Mouse (Mus musculus) MEL (cell line): ENCODE data around the gene Sdccag8. TPM values are rescaled to one million over a fixed set of nuclear protein-coding genes. Genes with fewer than 3 reads are reported as not detected.

Experiments used
- DNase-seq: peaks from one replicate; pipeline ENCODE4 v3.0.0; 2011; ENCODE audit warnings: low read depth, low spot score
- H3K27ac ChIP-seq: 2 replicates; pipeline ENCODE4 v1.5.1; 2012; ENCODE audit warnings: low read depth, mild to moderate bottlenecking, control low read depth, low read length, moderate library complexity; ENCODE audit not compliant: control insufficient read depth
- H3K27me3 ChIP-seq, 2 experiments: fragments of 150-350 bp in 1 of 2; sonication (generic) in 1 of 2; 2 replicates each; pipeline ENCODE4 v1.6.1; 2012; ENCODE audit warnings: low read length in 2 of 2, mild to moderate bottlenecking in 2 of 2, improper control_type of control experiment in 1 of 2, moderate library complexity in 1 of 2; ENCODE audit not compliant: insufficient read depth in 2 of 2, control insufficient read depth in 1 of 2
- H3K36me3 ChIP-seq, 2 experiments: 2 replicates each; pipeline ENCODE4 v1.6.1; 2012 to 2014; ENCODE audit warnings: low read length in 2 of 2, improper control_type of control experiment in 1 of 2, inconsistent platforms in 1 of 2, mild to moderate bottlenecking in 1 of 2; ENCODE audit not compliant: insufficient read depth in 2 of 2, control insufficient read depth in 1 of 2
- H3K4me1 ChIP-seq, 2 experiments: fragments of 150-350 bp in 1 of 2; sonication (generic) in 1 of 2; 2 replicates each; pipeline ENCODE4 v1.6.1; 2012; ENCODE audit warnings: low read length in 2 of 2, improper control_type of control experiment in 1 of 2, mild to moderate bottlenecking in 1 of 2; ENCODE audit not compliant: insufficient read depth in 2 of 2, control insufficient read depth in 1 of 2
- H3K4me3 ChIP-seq, 2 experiments: fragments of 150-350 bp in 1 of 2; sonication (generic) in 1 of 2; 2 replicates each; pipeline ENCODE4 v1.5.1; 2012; ENCODE audit warnings: low read depth in 2 of 2, low read length in 2 of 2, mild to moderate bottlenecking in 2 of 2, moderate library complexity in 2 of 2, control low read depth in 1 of 2, improper control_type of control experiment in 1 of 2; ENCODE audit not compliant: control insufficient read depth in 1 of 2, insufficient read depth in 1 of 2
- H3K79me2 ChIP-seq: 2 replicates; pipeline ENCODE4 v1.6.1; 2012; ENCODE audit warnings: mild to moderate bottlenecking, low read length, moderate library complexity; ENCODE audit not compliant: control insufficient read depth, poor library complexity, insufficient read depth
- H3K9ac ChIP-seq: 2 replicates; pipeline ENCODE4 v1.6.1; 2012; ENCODE audit warnings: low read depth, mild to moderate bottlenecking, control low read depth, low read length, moderate library complexity; ENCODE audit not compliant: control insufficient read depth, poor library complexity, severe bottlenecking
- H3K9me3 ChIP-seq: fragments of 150-350 bp; sonication (generic); replicated peaks from 2 replicates; pipeline ENCODE4 v1.6.1; 2012; ENCODE audit warnings: mild to moderate bottlenecking, low read length, improper control_type of control experiment, moderate library complexity; ENCODE audit not compliant: insufficient read depth
- BHLHE40 ChIP-seq: IDR thresholded peaks from 2 replicates; pipeline ENCODE4 v1.6.1; 2012; ENCODE audit warnings: low read depth, mild to moderate bottlenecking, inconsistent platforms, low read length, improper control_type of control experiment, borderline replicate concordance
- CHD2 ChIP-seq: IDR thresholded peaks from 2 replicates; pipeline ENCODE4 v1.6.1; 2011; ENCODE audit warnings: low read length, improper control_type of control experiment
- CTCF ChIP-seq, 3 experiments: IDR thresholded peaks in 2 of 3; conservative IDR thresholded peaks in 1 of 3; 2 replicates each; pipeline ENCODE4 v1.5.1; 2011 to 2012; ENCODE audit warnings: low read length in 3 of 3, low read depth in 2 of 3, mild to moderate bottlenecking in 2 of 3, improper control_type of control experiment in 1 of 3, inconsistent platforms in 1 of 3, mixed read lengths in 1 of 3, moderate library complexity in 1 of 3; ENCODE audit not compliant: control insufficient read depth in 1 of 3, insufficient read depth in 1 of 3, poor library complexity in 1 of 3, severe bottlenecking in 1 of 3
- E2F4 ChIP-seq: IDR thresholded peaks from 2 replicates; pipeline ENCODE4 v1.6.1; 2011; ENCODE audit warnings: low read depth, low read length, improper control_type of control experiment, borderline replicate concordance
- GABPA ChIP-seq: IDR thresholded peaks from 2 replicates; pipeline ENCODE4 v1.6.1; 2012; ENCODE audit warnings: low read depth, mild to moderate bottlenecking, inconsistent platforms, low read length, improper control_type of control experiment, moderate library complexity
- HCFC1 ChIP-seq: IDR thresholded peaks from 2 replicates; pipeline ENCODE4 v1.6.1; 2012; ENCODE audit warnings: low read depth, mild to moderate bottlenecking, inconsistent platforms, low read length, improper control_type of control experiment, moderate library complexity
- JUND ChIP-seq: IDR thresholded peaks from 2 replicates; pipeline ENCODE4 v1.6.1; 2011; ENCODE audit warnings: low read depth, mild to moderate bottlenecking, improper control_type of control experiment, low read length
- MAFK ChIP-seq: IDR thresholded peaks from 2 replicates; pipeline ENCODE4 v1.6.1; 2011; ENCODE audit warnings: low read depth, mild to moderate bottlenecking, low read length, improper control_type of control experiment, borderline replicate concordance
- MAX ChIP-seq: IDR thresholded peaks from 2 replicates; pipeline ENCODE4 v1.6.1; 2011; ENCODE audit warnings: low read length, improper control_type of control experiment
- MAZ ChIP-seq: IDR thresholded peaks from 2 replicates; pipeline ENCODE4 v1.6.1; 2012; ENCODE audit warnings: low read depth, mild to moderate bottlenecking, inconsistent platforms, low read length, improper control_type of control experiment
- MXI1 ChIP-seq: IDR thresholded peaks from 2 replicates; pipeline ENCODE4 v1.6.1; 2011; ENCODE audit warnings: mild to moderate bottlenecking, low read depth, low read length, improper control_type of control experiment
- MYB ChIP-seq: IDR thresholded peaks from 2 replicates; pipeline ENCODE4 v1.6.1; 2011; ENCODE audit warnings: mild to moderate bottlenecking, low read depth, low read length, improper control_type of control experiment
- MYC ChIP-seq: IDR thresholded peaks from 2 replicates; pipeline ENCODE4 v1.6.1; 2011; ENCODE audit warnings: low read depth, mild to moderate bottlenecking, low read length, improper control_type of control experiment, moderate library complexity
- NELFE ChIP-seq: IDR thresholded peaks from 2 replicates; pipeline ENCODE4 v1.6.1; 2011; ENCODE audit warnings: low read depth, low read length, improper control_type of control experiment
- NRF1 ChIP-seq: IDR thresholded peaks from 2 replicates; pipeline ENCODE4 v1.6.1; 2014; ENCODE audit warnings: low read depth, mild to moderate bottlenecking, inconsistent platforms, low read length, improper control_type of control experiment, moderate library complexity; ENCODE audit not compliant: poor library complexity, insufficient read depth, severe bottlenecking
- POLR2AphosphoS2 ChIP-seq: IDR thresholded peaks from 2 replicates; pipeline ENCODE4 v1.6.1; 2011; ENCODE audit warnings: low read length, improper control_type of control experiment
- RCOR1 ChIP-seq: IDR thresholded peaks from 2 replicates; pipeline ENCODE4 v1.6.1; 2012; ENCODE audit warnings: low read depth, mild to moderate bottlenecking, inconsistent platforms, low read length, improper control_type of control experiment
- SMC3 ChIP-seq: IDR thresholded peaks from 2 replicates; pipeline ENCODE4 v1.6.1; 2011; ENCODE audit warnings: low read depth, low read length, improper control_type of control experiment
- TAL1 ChIP-seq: IDR thresholded peaks from 2 replicates; pipeline ENCODE4 v1.6.1; 2012; ENCODE audit warnings: mild to moderate bottlenecking, inconsistent platforms, low read length, moderate library complexity, mixed read lengths
- TBP ChIP-seq: IDR thresholded peaks from 2 replicates; pipeline ENCODE4 v1.8.0; 2011; ENCODE audit warnings: low read depth, low read length, improper control_type of control experiment
- UBTF ChIP-seq: IDR thresholded peaks from 2 replicates; pipeline ENCODE4 v1.6.1; 2012; ENCODE audit warnings: low read depth, mild to moderate bottlenecking, inconsistent platforms, low read length, improper control_type of control experiment, moderate library complexity, borderline replicate concordance; ENCODE audit not compliant: insufficient read depth
- USF2 ChIP-seq, 2 experiments: IDR thresholded peaks; 2 replicates each; pipeline ENCODE4 v1.6.1; 2011 to 2012; ENCODE audit warnings: improper control_type of control experiment in 2 of 2, low read length in 2 of 2, borderline replicate concordance in 1 of 2, inconsistent platforms in 1 of 2, low read depth in 1 of 2, mild to moderate bottlenecking in 1 of 2; ENCODE audit not compliant: insufficient read depth in 1 of 2
- ZC3H11A ChIP-seq: IDR thresholded peaks from 2 replicates; pipeline ENCODE4 v1.6.1; 2012; ENCODE audit warnings: low read depth, mild to moderate bottlenecking, inconsistent platforms, low read length, improper control_type of control experiment
- ZKSCAN1 ChIP-seq: IDR thresholded peaks from 2 replicates; pipeline ENCODE4 v1.6.1; 2012; ENCODE audit warnings: low read depth, mild to moderate bottlenecking, inconsistent platforms, low read length, improper control_type of control experiment, moderate library complexity
- ZNF384 ChIP-seq: IDR thresholded peaks from 2 replicates; pipeline ENCODE4 v1.6.1; 2012; ENCODE audit warnings: low read depth, mild to moderate bottlenecking, inconsistent platforms, low read length, improper control_type of control experiment
- polyA plus RNA-seq, 2 experiments: library from polyadenylated mRNA; stranded (reverse) in 1 of 2; unstranded in 1 of 2; fragments of >175 nt in 1 of 2; fragments of >200 nt in 1 of 2; gene quantifications; 2 replicates each; pipeline versions ENCODE4 v1.2.1 to v1.2.4; 2012; ENCODE audit warnings: low replicate concordance in 2 of 2, low read depth in 1 of 2; ENCODE audit not compliant: insufficient read length in 2 of 2, insufficient read depth in 1 of 2, missing spikeins in 1 of 2
- total RNA-seq: library from RNA; depleted of rRNA; stranded (reverse); fragments of 300-350 nt; gene quantifications from 2 replicates; pipeline ENCODE4 v1.2.3, GENCODE M21; 2012

Gene Sdccag8
- total and polyA plus RNA-seq, 3 experiments, result 4.6 to 7.8 TPM; not detected in 1

- Histone ChIP-seq H3K9ac (no peak overlapping the region), H3K27ac (no peak overlapping the region), H3K9me3 (no peaks in the 10 kb centered on the region), H3K4me1 (no peaks in the 10 kb centered on the region), H3K79me2 (no peaks in the 10 kb centered on the region), H3K4me3 (no peak overlapping the region), H3K36me3 (no peaks in the 10 kb centered on the region), H3K27me3 (no peaks in the 10 kb centered on the region)
- TF ChIP-seq ZNF384, result no peak
- no peak for TF ChIP-seq ZKSCAN1
- no peak for TF ChIP-seq SMC3
- no peak for TF ChIP-seq TAL1
- TF ChIP-seq E2F4, result no peak
- TF ChIP-seq POLR2AphosphoS2, result no peak
- TF ChIP-seq CHD2, result no peak
- TF ChIP-seq MYB, result no peak
- no peak for TF ChIP-seq MAX
- TF ChIP-seq NELFE, result no peak
- no peak for TF ChIP-seq MYC
- no peak for TF ChIP-seq NRF1
- TF ChIP-seq UBTF, result no peak
- no peak for TF ChIP-seq JUND
- no peak for TF ChIP-seq BHLHE40
- no peak for DNase-seq
Observed at GRCm38 (mm10) chr1:176961716-176962115, 147.3 kb downstream of the Sdccag8 start.

GRCm38 (mm10) chr1:176962894-176963293 is 148.4 kb downstream of the Sdccag8 start:
- H3K4me3 ChIP-seq, result no peak overlapping the region
- H3K79me2 ChIP-seq, result no peaks in the 10 kb centered on the region
- H3K27ac ChIP-seq, result no peak overlapping the region
- H3K36me3 ChIP-seq, result no peaks in the 10 kb centered on the region
- DNase-seq, result no peak
- no peaks in the 10 kb centered on the region for H3K27me3 ChIP-seq
- H3K4me1 ChIP-seq, result no peaks in the 10 kb centered on the region
- H3K9ac ChIP-seq, result no peak overlapping the region
- no peaks in the 10 kb centered on the region for H3K9me3 ChIP-seq
- TF ChIP-seq CHD2 (no peak), GABPA (no peak), MAZ (no peak)

GRCm38 (mm10) chr1:176967299-176967698 is 152.8 kb downstream of the Sdccag8 start:
- Histone ChIP-seq H3K27me3 (no peaks in the 10 kb centered on the region), H3K79me2 (no peaks in the 10 kb centered on the region), H3K9ac (no peak overlapping the region), H3K36me3 (0 out of 4 replicates have a peak, but pooled peaks cover 0 to 2% of the 10 kb centered on the region in 2 experiments), H3K9me3 (no peaks in the 10 kb centered on the region), H3K27ac (no peak overlapping the region), H3K4me3 (no peak overlapping the region), H3K4me1 (no peaks in the 10 kb centered on the region)
- no peak for DNase-seq
- no peak for TF ChIP-seq TBP
- TF ChIP-seq NRF1, result no peak
- no peak for TF ChIP-seq HCFC1
- TF ChIP-seq UBTF, result no peak
- no peak for TF ChIP-seq ZC3H11A
- no peak for TF ChIP-seq MAFK
- no peak for TF ChIP-seq SMC3
- TF ChIP-seq BHLHE40, result no peak
- no peak for TF ChIP-seq JUND
- no peak for TF ChIP-seq CHD2
- no peak for TF ChIP-seq MXI1
- no peak for TF ChIP-seq USF2 (IDR thresholded peaks at IDR 0.05; ENCODE audit: borderline replicate concordance in 1 of 2, insufficient read depth in 1 of 2, low read depth in 1 of 2, low read length in 2 of 2)
- no peak for TF ChIP-seq TAL1
- TF ChIP-seq CTCF (IDR thresholded peaks at IDR 0.05 in 2 of 3, conservative IDR thresholded peaks at IDR 0.05 in 1 of 3; ENCODE audit: control insufficient read depth in 1 of 3, insufficient read depth in 1 of 3, low read depth in 2 of 3, low read length in 3 of 3, poor library complexity in 1 of 3, severe bottlenecking in 1 of 3), result no peak
- TF ChIP-seq RCOR1, result no peak
- no peak for TF ChIP-seq ZNF384
